Mouse (Mus musculus) frontal cortex, adult (tissue): ENCODE measurements around the gene Stox1.

Experiments used
- ATAC-seq: cut with Nextera tagmentation; 2 replicates; pipeline ENCODE4 v1.9.2; 2017; ENCODE audit warnings: mild to moderate bottlenecking, moderate library complexity, mixed read lengths; ENCODE audit not compliant: low TSS enrichment

Gene Stox1

DNA sequence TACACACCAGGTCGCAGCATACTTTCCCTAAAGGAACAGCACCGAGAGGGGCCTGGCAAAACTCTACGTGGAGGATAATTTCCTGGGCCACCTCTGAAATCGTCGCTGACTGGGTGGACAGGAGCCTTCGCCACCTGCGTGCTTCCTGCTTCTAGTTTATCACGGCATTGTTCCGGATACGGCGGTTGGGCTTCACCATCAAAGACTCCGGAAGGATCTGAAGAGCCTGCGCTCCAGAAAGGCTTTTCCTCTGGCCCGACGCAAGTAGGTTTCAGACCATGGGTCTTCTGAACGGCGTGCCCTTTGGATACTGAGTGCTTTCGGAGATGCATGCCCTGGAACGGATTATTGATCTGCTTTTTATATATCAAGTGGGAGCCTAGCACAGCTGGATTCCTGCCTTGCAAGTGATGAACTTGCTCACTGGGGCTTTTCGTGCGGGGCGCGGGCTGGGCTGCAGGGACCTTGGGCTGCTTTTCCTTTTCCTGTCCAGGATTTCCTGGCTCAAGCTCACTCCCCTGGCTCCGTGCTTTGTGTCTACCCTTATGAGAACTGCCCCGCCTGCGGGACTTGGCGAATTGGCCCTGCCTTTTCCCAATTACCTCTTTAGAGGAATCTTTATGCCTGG is 60.9 kb downstream of the Stox1 start:
- ATAC-seq = no peak

DNA sequence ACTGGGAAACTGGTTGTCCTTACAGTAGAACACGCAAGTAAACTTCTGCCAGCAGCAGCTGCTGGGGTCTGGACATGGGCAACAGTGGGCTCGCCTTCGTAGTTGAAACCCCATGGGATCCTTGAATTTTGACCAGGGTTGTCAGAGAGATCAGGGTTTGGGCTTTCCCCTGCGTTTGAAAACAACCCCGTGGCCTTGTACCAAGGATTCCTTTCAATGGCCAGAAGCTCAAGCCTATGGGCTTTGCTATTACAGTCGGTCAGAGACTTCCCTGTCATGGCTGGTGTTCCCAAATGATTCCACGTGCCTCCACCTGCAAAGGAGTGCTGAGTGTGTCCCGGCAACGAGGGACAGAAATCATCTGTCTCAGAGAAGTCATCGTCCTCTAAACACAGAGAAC is 61.8 kb downstream of the Stox1 start:
- ATAC-seq = no peak

- ATAC-seq = no peak
These were observed 69.2 kb downstream of the Stox1 start for GRCm38 (mm10) chr10:62656711-62657110.

GRCm38 (mm10) chr10:62651961-62652360 is 74.0 kb downstream of the Stox1 start:
- ATAC-seq = no peak

- ATAC-seq = peak; percentile 98
These were observed 74.8 kb downstream of the Stox1 start, which contains the start of gene Ddx50 for GRCm38 (mm10) chr10:62650881-62651810. Gene Ddx50 (minus strand): TSS chr10:62651218.

DNA sequence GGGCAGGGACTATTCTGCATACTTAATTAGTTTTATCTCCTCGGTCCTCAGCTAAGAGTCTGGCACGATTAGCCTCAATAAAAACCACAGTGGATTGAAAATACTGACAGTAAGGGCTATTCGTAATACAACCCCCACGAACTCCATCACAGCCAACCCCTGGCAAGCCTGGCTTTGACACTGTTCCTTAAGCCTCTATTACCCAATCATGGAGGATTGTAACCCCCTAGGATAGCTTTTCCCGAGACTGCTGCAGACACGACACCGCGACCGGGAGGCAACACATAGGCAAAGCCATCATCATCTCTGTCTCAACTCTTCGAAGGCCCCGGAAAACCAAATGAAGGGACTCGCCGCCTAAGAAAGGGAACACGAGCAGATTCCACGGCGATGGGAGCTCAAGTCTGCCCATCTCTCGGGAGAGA is 75.6 kb downstream of the Stox1 start:
- peak; percentile 3; the same call in 1 of the 2 replicates for ATAC-seq
